Mouse (Mus musculus) testis, adult 2 months (tissue): ENCODE measurements around the gene Evi2b.

Experiments used
- CTCF ChIP-seq: fragments of 200-500 bp; IDR thresholded peaks from 2 replicates; pipeline ENCODE4 v1.5.1; 2012; ENCODE audit warnings: low read depth, mild to moderate bottlenecking, inconsistent platforms, low read length, moderate library complexity; ENCODE audit not compliant: control insufficient read depth, insufficient read depth, insufficient replicate concordance
- POLR2A ChIP-seq: fragments of 200-500 bp; IDR thresholded peaks from 2 replicates; pipeline ENCODE4 v1.6.1; 2012; ENCODE audit warnings: low read depth, mild to moderate bottlenecking, inconsistent platforms, low read length, moderate library complexity; ENCODE audit not compliant: control insufficient read depth

DNA sequence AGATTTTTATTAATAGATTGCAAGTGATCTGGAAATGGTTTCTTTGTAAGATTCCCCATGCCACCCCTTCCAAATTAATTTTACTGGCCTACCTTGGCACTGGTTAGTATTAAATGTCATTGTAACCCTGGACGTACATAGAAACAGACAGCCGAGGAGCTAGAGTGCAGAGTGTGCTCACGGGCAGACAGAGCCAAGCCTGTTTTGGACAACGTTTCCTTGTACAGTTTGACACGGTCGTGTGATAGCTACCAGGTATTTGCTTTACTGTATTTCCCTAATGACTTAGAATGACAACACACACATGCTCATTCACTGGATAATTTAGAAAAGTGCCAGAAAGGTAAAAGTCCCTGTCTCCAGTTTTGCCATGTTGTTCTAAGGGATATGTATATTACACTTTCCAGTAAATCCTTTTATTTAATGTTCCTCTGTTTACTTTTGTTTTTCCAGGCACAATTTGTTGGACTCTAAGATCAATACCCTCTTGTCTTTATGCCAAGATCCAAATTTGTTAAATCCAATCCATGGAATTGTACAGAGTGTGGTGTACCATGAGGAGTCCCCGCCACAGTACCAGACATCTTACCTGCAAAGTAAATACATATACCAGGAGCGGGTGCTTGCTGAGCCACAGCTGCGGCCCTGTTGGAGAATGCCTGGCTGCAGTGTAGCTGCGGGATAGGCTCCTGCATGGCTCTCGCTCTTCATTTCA lies 44.8 kb upstream of the Evi2b start:
- TF ChIP-seq CTCF (no peak), POLR2A (no peak)
